Mouse (Mus musculus): ENCODE results near the gene Draxin. TPM values are rescaled to one million over a fixed set of nuclear protein-coding genes. Genes with fewer than 3 reads are reported as not detected.

Gene Draxin
- polyA plus RNA-seq, 1 experiment, result 1.9 TPM

GRCm38 (mm10) chr4:148058993-148059392 lies 71.5 kb downstream of the Draxin start:
- Histone ChIP-seq H3K27ac (ENCODE audit: insufficient read depth, low read length) (no peak overlapping the region), H3K27me3 (ENCODE audit: control insufficient read depth, insufficient read depth, low read length) (no peaks in the 10 kb centered on the region), H3K4me3 (ENCODE audit: extremely low read depth, insufficient read depth, insufficient read length) (no peak overlapping the region), H3K36me3 (ENCODE audit: control insufficient read depth, insufficient read depth, low read length) (peaks cover 10% of the 10 kb centered on the region), H3K4me1 (ENCODE audit: control insufficient read depth, insufficient read depth, insufficient read length) (no peaks in the 10 kb centered on the region)
- TF ChIP-seq POLR2A (IDR thresholded peaks at IDR 0.05; ENCODE audit: low read depth, low read length) (no peak), CTCF (IDR thresholded peaks at IDR 0.05; ENCODE audit: extremely low read depth, insufficient read depth, insufficient read length, insufficient replicate concordance) (no peak)
- no peak for DNase-seq (ENCODE audit: low read depth in 1 of 2, low spot score in 2 of 2)
- WGBS, result 94% methylated on average over 6 of the region's 6 CpGs

DNA sequence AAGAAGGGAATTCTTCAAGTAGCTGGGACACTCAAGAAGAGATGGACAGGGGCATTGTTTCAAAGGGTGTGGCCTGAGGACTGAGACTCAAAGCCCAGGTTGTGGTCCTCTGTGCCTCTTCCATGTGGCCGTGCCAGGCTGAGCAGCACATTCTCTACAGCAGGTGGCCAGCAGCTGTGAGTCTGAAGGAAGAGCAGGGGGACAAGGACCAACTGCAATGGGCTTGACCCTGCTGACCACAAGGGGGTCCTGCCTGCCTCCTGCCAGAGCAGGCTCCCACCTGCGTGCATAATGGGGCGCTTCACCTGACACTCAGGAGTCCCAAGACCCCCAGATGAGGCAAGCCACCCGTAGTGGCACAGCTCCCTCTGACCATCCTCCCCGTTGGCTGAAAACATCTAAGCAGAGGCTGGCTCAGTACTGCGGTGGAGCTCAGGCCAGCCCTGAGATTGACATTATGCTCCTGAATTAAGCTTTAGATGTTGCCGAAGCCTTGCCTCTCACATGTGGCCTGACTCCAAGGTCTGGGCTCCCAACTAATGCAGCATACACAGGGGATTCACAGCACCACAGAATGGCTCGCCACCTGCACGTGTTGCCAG lies 72.2 kb downstream of the Draxin start:
- no peak for DNase-seq (ENCODE audit: low read depth in 1 of 2, low spot score in 2 of 2)
- 94% methylated on average over 9 of the region's 9 CpGs for WGBS

DNA sequence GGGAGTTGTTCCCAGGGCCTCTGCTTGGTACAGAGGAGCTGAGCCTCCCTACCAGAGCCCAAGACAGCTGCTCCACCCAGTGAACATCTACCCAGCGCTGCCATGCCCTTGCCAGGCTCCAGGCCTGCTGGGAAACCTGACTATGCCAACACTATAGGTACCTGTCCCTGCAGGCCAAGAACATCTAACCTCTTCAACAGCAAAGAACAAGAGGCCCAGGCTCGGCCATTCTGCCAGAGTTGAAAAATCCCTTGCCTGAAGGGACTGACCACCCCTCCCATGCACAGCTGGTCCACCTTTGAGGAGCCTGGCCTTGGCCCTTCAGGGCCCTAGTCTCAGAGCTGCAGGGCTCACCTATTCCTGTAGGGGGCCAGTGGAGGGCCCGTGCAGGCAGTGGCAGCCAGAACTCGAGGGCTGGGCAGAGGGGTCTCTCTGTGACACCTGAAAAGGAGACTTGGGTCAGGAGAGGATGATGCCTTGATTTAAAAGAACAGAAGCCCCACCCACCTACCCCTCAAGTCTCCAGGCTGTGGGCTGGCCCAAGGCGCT lies 72.8 kb downstream of the Draxin start:
- DNase-seq (ENCODE audit: low read depth in 1 of 2, low spot score in 2 of 2), result no peak
- Histone ChIP-seq H3K36me3 (ENCODE audit: control insufficient read depth, insufficient read depth, low read length) (peaks cover 12% of the 10 kb centered on the region), H3K4me1 (ENCODE audit: control insufficient read depth, insufficient read depth, insufficient read length) (no peaks in the 10 kb centered on the region), H3K27me3 (ENCODE audit: control insufficient read depth, insufficient read depth, low read length) (no peaks in the 10 kb centered on the region), H3K27ac (ENCODE audit: insufficient read depth, low read length) (no peak overlapping the region), H3K4me3 (ENCODE audit: extremely low read depth, insufficient read depth, insufficient read length) (no peak overlapping the region)
- TF ChIP-seq CTCF (IDR thresholded peaks at IDR 0.05; ENCODE audit: extremely low read depth, insufficient read depth, insufficient read length, insufficient replicate concordance), result no peak
- TF ChIP-seq POLR2A (IDR thresholded peaks at IDR 0.05; ENCODE audit: low read depth, low read length), result no peak
- WGBS, result 68% methylated on average over 5 of the region's 5 CpGs

More for the DNA sequence above, 72.2 kb downstream of the Draxin start:
- peaks cover 12% of the 10 kb centered on the region for H3K36me3 ChIP-seq (ENCODE audit: control insufficient read depth, insufficient read depth, low read length)
- no peaks in the 10 kb centered on the region for H3K4me1 ChIP-seq (ENCODE audit: control insufficient read depth, insufficient read depth, insufficient read length)
- no peaks in the 10 kb centered on the region for H3K27me3 ChIP-seq (ENCODE audit: control insufficient read depth, insufficient read depth, low read length)
- no peak for TF ChIP-seq POLR2A (IDR thresholded peaks at IDR 0.05; ENCODE audit: low read depth, low read length)
- TF ChIP-seq CTCF (IDR thresholded peaks at IDR 0.05; ENCODE audit: extremely low read depth, insufficient read depth, insufficient read length, insufficient replicate concordance), result no peak
- no peak overlapping the region for H3K27ac ChIP-seq (ENCODE audit: insufficient read depth, low read length)
- H3K4me3 ChIP-seq (ENCODE audit: extremely low read depth, insufficient read depth, insufficient read length), result no peak overlapping the region

GRCm38 (mm10) chr4:148056801-148057200 lies 73.7 kb downstream of the Draxin start:
- Histone ChIP-seq H3K27ac (ENCODE audit: insufficient read depth, low read length) (no peak overlapping the region), H3K36me3 (ENCODE audit: control insufficient read depth, insufficient read depth, low read length) (peaks cover 18% of the 10 kb centered on the region), H3K27me3 (ENCODE audit: control insufficient read depth, insufficient read depth, low read length) (no peaks in the 10 kb centered on the region), H3K4me3 (ENCODE audit: extremely low read depth, insufficient read depth, insufficient read length) (no peak overlapping the region), H3K4me1 (ENCODE audit: control insufficient read depth, insufficient read depth, insufficient read length) (no peaks in the 10 kb centered on the region)
- TF ChIP-seq POLR2A (IDR thresholded peaks at IDR 0.05; ENCODE audit: low read depth, low read length) (no peak), CTCF (IDR thresholded peaks at IDR 0.05; ENCODE audit: extremely low read depth, insufficient read depth, insufficient read length, insufficient replicate concordance) (no peak)
- WGBS, result 93% methylated on average over 4 of the region's 4 CpGs
- DNase-seq (ENCODE audit: low read depth in 1 of 2, low spot score in 2 of 2), result no peak

- 87% methylated on average over 7 of the region's 7 CpGs for WGBS
- Histone ChIP-seq H3K4me3 (ENCODE audit: extremely low read depth, insufficient read depth, insufficient read length) (no peak overlapping the region), H3K27me3 (ENCODE audit: control insufficient read depth, insufficient read depth, low read length) (no peaks in the 10 kb centered on the region), H3K4me1 (ENCODE audit: control insufficient read depth, insufficient read depth, insufficient read length) (no peaks in the 10 kb centered on the region), H3K36me3 (ENCODE audit: control insufficient read depth, insufficient read depth, low read length) (peaks cover 23% of the 10 kb centered on the region), H3K27ac (ENCODE audit: insufficient read depth, low read length) (no peak overlapping the region)
- DNase-seq (ENCODE audit: low read depth in 1 of 2, low spot score in 2 of 2), result no peak
- TF ChIP-seq POLR2A (IDR thresholded peaks at IDR 0.05; ENCODE audit: low read depth, low read length) (no peak), CTCF (IDR thresholded peaks at IDR 0.05; ENCODE audit: extremely low read depth, insufficient read depth, insufficient read length, insufficient replicate concordance) (no peak)
Measured at GRCm38 (mm10) chr4:148056246-148056645, 74.3 kb downstream of the Draxin start.

GRCm38 (mm10) chr4:148054961-148055695 lies 75.4 kb downstream of the Draxin start:
- H3K36me3 ChIP-seq (ENCODE audit: control insufficient read depth, insufficient read depth, low read length), result peaks cover 23% of the 10 kb centered on the region
- H3K27ac ChIP-seq (ENCODE audit: insufficient read depth, low read length), result no peak overlapping the region
- DNase-seq (ENCODE audit: low read depth in 1 of 2, low spot score in 2 of 2), result no peak
- H3K4me3 ChIP-seq (ENCODE audit: extremely low read depth, insufficient read depth, insufficient read length), result no peak overlapping the region
- H3K4me1 ChIP-seq (ENCODE audit: control insufficient read depth, insufficient read depth, insufficient read length), result no peaks in the 10 kb centered on the region
- 94% methylated on average over 21 of the region's 21 CpGs for WGBS
- H3K27me3 ChIP-seq (ENCODE audit: control insufficient read depth, insufficient read depth, low read length), result no peaks in the 10 kb centered on the region
- TF ChIP-seq POLR2A (IDR thresholded peaks at IDR 0.05; ENCODE audit: low read depth, low read length) (no peak), CTCF (IDR thresholded peaks at IDR 0.05; ENCODE audit: extremely low read depth, insufficient read depth, insufficient read length, insufficient replicate concordance) (no peak)
